Mouse (Mus musculus): ENCODE measurements around the gene Rad17.

DNA sequence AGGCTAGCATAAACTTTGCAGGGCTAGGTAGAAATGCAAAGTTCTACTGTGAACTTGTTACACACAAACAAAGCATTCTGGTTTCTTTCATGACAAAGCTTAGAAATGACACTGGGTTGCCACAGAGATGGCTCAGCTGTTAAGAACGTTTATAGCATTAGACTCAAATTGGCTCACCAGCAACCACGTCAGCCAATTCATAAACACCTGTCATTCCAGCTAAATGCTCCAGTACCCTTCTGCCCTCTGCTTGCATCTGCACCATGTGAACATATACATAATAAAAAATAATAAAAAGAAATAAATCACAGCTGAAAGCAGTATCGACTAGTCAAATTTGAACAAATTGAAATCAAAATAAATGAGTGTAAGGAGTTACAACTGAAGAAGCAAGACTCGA, 28.6 kb downstream of the Rad17 start:
- TF ChIP-seq POLR2A (IDR thresholded peaks at IDR 0.05; ENCODE audit: borderline replicate concordance, low read depth, low read length) (no peak), CTCF (IDR thresholded peaks at IDR 0.05; ENCODE audit: low read depth, low read length) (no peak)
